Mouse (Mus musculus): ENCODE measurements at regions not wholly inside any gene's neighbourhood (a gene's known extent, or its start where the extent isn't known, plus 50 kb on each side); places are given as distances from the start of the nearest gene placed in this dataset.

GRCm38 (mm10) chr2:84264485-84264884 is 160.7 kb downstream of the Calcrl start:
- TF ChIP-seq GATA1 (IDR thresholded peaks at IDR 0.05; ENCODE audit: borderline replicate concordance, low read length) (no peak), FLI1 (IDR thresholded peaks at IDR 0.05; ENCODE audit: low read length) (no peak)

All from megakaryocyte, embryonic 14.5 days (primary cell).